Mouse (Mus musculus) layer of hippocampus, adult 9-10 months (tissue): ENCODE measurements at regions not wholly inside any gene's neighbourhood (a gene's known extent, or its start where the extent isn't known, plus 50 kb on each side); places are given as distances from the start of the nearest gene placed in this dataset.
"Not testable (repeated sequence)": the region's sequence is repeated elsewhere in the genome, so short reads cannot be mapped to it uniquely, and the experiment has no call there.

Experiments used
- DNase-seq: peaks from one replicate; pipeline ENCODE4 v3.0.0; 2022; ENCODE audit warnings: low spot score

GRCm38 (mm10) chr2:95433996-95434395 is 884.0 kb upstream of the Lrrc4c start:
- DNase-seq = not testable (repeated sequence)

GRCm38 (mm10) chr2:95440957-95441356 is 877.0 kb upstream of the Lrrc4c start:
- no peak for DNase-seq

GRCm38 (mm10) chr2:95443245-95443799 is 874.6 kb upstream of the Lrrc4c start:
- DNase-seq = no peak

- DNase-seq = no peak
Observed at GRCm38 (mm10) chr2:95448897-95449296, 869.1 kb upstream of the Lrrc4c start.

- DNase-seq = no peak
Observed at GRCm38 (mm10) chr2:95479827-95480226, 838.1 kb upstream of the Lrrc4c start.

GRCm38 (mm10) chr2:95483397-95483796 is 834.6 kb upstream of the Lrrc4c start:
- peak; percentile 8 for DNase-seq

- DNase-seq = no peak
Observed at GRCm38 (mm10) chr2:95487580-95488135, 830.3 kb upstream of the Lrrc4c start.

- DNase-seq = no peak
Observed at GRCm38 (mm10) chr2:95494026-95494697, 823.8 kb upstream of the Lrrc4c start.

- no peak for DNase-seq
Observed at GRCm38 (mm10) chr2:95494698-95495088, 823.3 kb upstream of the Lrrc4c start.

GRCm38 (mm10) chr2:95511286-95511685 is 806.7 kb upstream of the Lrrc4c start:
- no peak for DNase-seq

GRCm38 (mm10) chr2:95521624-95522023 is 796.3 kb upstream of the Lrrc4c start:
- DNase-seq = no peak

- no peak for DNase-seq
Observed at GRCm38 (mm10) chr2:95524590-95525266, 793.2 kb upstream of the Lrrc4c start.

- DNase-seq = no peak
Observed at GRCm38 (mm10) chr2:95564089-95564488, 753.9 kb upstream of the Lrrc4c start.

GRCm38 (mm10) chr2:95575882-95576281 is 742.1 kb upstream of the Lrrc4c start:
- no peak for DNase-seq

GRCm38 (mm10) chr2:95579201-95579600 is 738.8 kb upstream of the Lrrc4c start:
- no peak for DNase-seq

- DNase-seq = no peak
Observed at GRCm38 (mm10) chr2:95586002-95586401, 732.0 kb upstream of the Lrrc4c start.

- no peak for DNase-seq
Observed at GRCm38 (mm10) chr2:95587044-95587443, 730.9 kb upstream of the Lrrc4c start.

GRCm38 (mm10) chr2:95613354-95613753 is 704.6 kb upstream of the Lrrc4c start:
- no peak for DNase-seq

- DNase-seq = no peak
Observed at GRCm38 (mm10) chr2:95637533-95637932, 680.4 kb upstream of the Lrrc4c start.

GRCm38 (mm10) chr2:95674347-95674746 is 643.6 kb upstream of the Lrrc4c start:
- DNase-seq = no peak

- DNase-seq = no peak
Observed at GRCm38 (mm10) chr2:95715355-95715754, 602.6 kb upstream of the Lrrc4c start.
